12 mouse cellular contexts compared by ENCODE assay signal in genomic region chr19:23771971-23772370, GRCm38 (mm10). TPM values are rescaled to one million over a fixed set of nuclear protein-coding genes. Genes with fewer than 3 reads are reported as not detected.
A peak's percentile ranks its signal among the peaks of the same experiment; 100 is the strongest.
DNase-seq lines count a peak whose midpoint lies in the region; ATAC-seq and TF ChIP-seq lines count a peak whose summit lies in the region.
"Had no signal": no experiment of that assay in that cellular context is flagged by ENCODE, and none has a peak within 500 bp of the region (broad histone marks: within the 10 kb centered on the region; RNA-seq: fewer than 3 reads in every experiment).

No protein-coding gene starts in this region.

- WGBS in kidney, adult 2 months = 78% methylated on average over 7 of the region's 7 CpGs

- ATAC-seq in megakaryocyte, adult 5-6 weeks (ENCODE audit: poor library complexity, severe bottlenecking) = peak; percentile 56

- H3K27me3 ChIP-seq in kidney, adult 2 months (replicated peaks; ENCODE audit: control insufficient read depth, insufficient read depth, low read length) = no peaks in the 10 kb centered on the region
- H3K27me3 ChIP-seq: hindbrain, embryonic 13.5 days; limb, embryonic 12.5 days had no signal

- H3K27ac ChIP-seq in kidney, adult 2 months (ENCODE audit: insufficient read depth, low read depth, low read length) = no peak overlapping the region
- H3K27ac ChIP-seq: limb, embryonic 12.5 days had no signal

- TF ChIP-seq POLR2A in kidney, adult 2 months (IDR thresholded peaks at IDR 0.05; ENCODE audit: low read depth, low read length) = no peak

- 0 out of 2 replicates have a peak, but pooled peaks have one; percentile 29 for TF ChIP-seq CTCF in kidney, adult 2 months (conservative IDR thresholded peaks at IDR 0.05; ENCODE audit: insufficient read depth, insufficient read length, low read depth, low read length)

- H3K4me3 ChIP-seq in kidney, adult 2 months (ENCODE audit: insufficient read depth, low read depth, low read length) = no peak overlapping the region
- H3K4me3 ChIP-seq: hindbrain, embryonic 13.5 days; limb, embryonic 12.5 days; myocyte had no signal

- no peaks in the 10 kb centered on the region for H3K4me1 ChIP-seq in kidney, adult 2 months (ENCODE audit: control insufficient read depth, insufficient read depth, low read length)

- no peaks in the 10 kb centered on the region for H3K36me3 ChIP-seq in kidney, adult 2 months (ENCODE audit: control insufficient read depth, insufficient read depth, low read length)
- H3K36me3 ChIP-seq: hindbrain, embryonic 13.5 days; limb, embryonic 12.5 days had no signal

- no peak for DNase-seq in kidney, adult 2 months
- DNase-seq in kidney, adult 11 months = no peak
- DNase-seq in B cell, adult 2 months = peak; percentile 60 to 62
- peak; percentile 13 for DNase-seq in NIH3T3 (ENCODE audit: low read depth)
- no peak for DNase-seq in adrenal gland, postnatal 14 days
- DNase-seq in right cerebral cortex, postnatal 14 days = no peak
- no peak for DNase-seq in c-Kit-positive CD71-positive TER-119-positive erythroid progenitor cells, embryonic 14.5 days (ENCODE audit: low spot score)
- DNase-seq: adrenal gland, adult 8-10 months had no signal

RNA-seq across cellular contexts. Expression of gene Apba1, which starts 13.3 kb away (rescaled TPM):
- polyA plus RNA-seq in kidney, adult 2 months (2012; rRNA removed) = 1.6 and 1.9 TPM in 2 replicates
- 27.8 and 32.7 TPM in 2 replicates for total RNA-seq in megakaryocyte, adult 5-6 weeks (2015)
- 26.5 and 30.9 TPM in 2 replicates for total RNA-seq in megakaryocyte, adult 5-6 weeks (2017)
- total RNA-seq in adrenal gland, postnatal 14 days (2021) = 4.1 and 9.3 TPM in 2 replicates

Comparison
In these comparisons a context has a peak if more than half of its experiments do, and no peak if none do; other contexts are left out.
1. DNase-seq: peak in B cell, adult 2 months (2 of 2) and NIH3T3 (single experiment); none in kidney, adult 2 months (single experiment), kidney, adult 11 months (single experiment), adrenal gland, postnatal 14 days (single experiment), right cerebral cortex, postnatal 14 days (single experiment) and c-Kit-positive CD71-positive TER-119-positive erythroid progenitor cells, embryonic 14.5 days (single experiment).